Mouse (Mus musculus) heart, postnatal 0 days (tissue): ENCODE data around the gene Olfr1459. TPM values are rescaled to one million over a fixed set of nuclear protein-coding genes. Genes with fewer than 3 reads are reported as not detected.

Source experiments
- ATAC-seq: fragments of 200-750 bp; cut with Nextera tagmentation; 2 replicates; pipeline ENCODE4 v1.8.0; 2017; ENCODE audit warnings: low read depth, moderate number of reproducible peaks, moderate library complexity; ENCODE audit not compliant: insufficient read depth
- DNase-seq: peaks from one replicate; pipeline ENCODE4 v3.0.0-alpha.2; 2016; ENCODE audit warnings: low spot score
- H3K27ac ChIP-seq: fragments of 300-500 bp; sonication (generic); 2 replicates; pipeline ENCODE4 v1.5.1; 2014; ENCODE audit warnings: low read depth, mild to moderate bottlenecking
- H3K27me3 ChIP-seq: fragments of 300-500 bp; sonication (generic); 2 replicates; pipeline ENCODE4 v1.6.1; 2014; ENCODE audit warnings: low read length, mixed read lengths; ENCODE audit not compliant: control insufficient read depth, insufficient read depth
- H3K36me3 ChIP-seq: fragments of 300-500 bp; sonication (generic); replicated peaks from 2 replicates; pipeline ENCODE4 v1.6.1; 2014; ENCODE audit warnings: low read length, mixed read lengths; ENCODE audit not compliant: control insufficient read depth, insufficient read depth
- H3K4me1 ChIP-seq: fragments of 300-500 bp; sonication (generic); 2 replicates; pipeline ENCODE4 v1.6.1; 2014; ENCODE audit warnings: antibody characterized with exemption; ENCODE audit not compliant: control insufficient read depth, insufficient read depth
- H3K4me2 ChIP-seq: fragments of 300-500 bp; sonication (generic); 2 replicates; pipeline ENCODE4 v1.6.1; 2014; ENCODE audit warnings: low read depth, mild to moderate bottlenecking, low read length, moderate library complexity
- H3K4me3 ChIP-seq: fragments of 300-500 bp; sonication (generic); 2 replicates; pipeline ENCODE4 v1.5.1; 2014; ENCODE audit warnings: low read depth, low read length
- H3K9ac ChIP-seq: fragments of 300-500 bp; sonication (generic); replicated peaks from 2 replicates; pipeline ENCODE4 v1.6.1; 2014; ENCODE audit warnings: low read depth, low read length, mixed read lengths
- H3K9me3 ChIP-seq: fragments of 300-500 bp; sonication (generic); replicated peaks from 2 replicates; pipeline ENCODE4 v1.6.1; 2016; ENCODE audit warnings: low read length; ENCODE audit not compliant: control insufficient read depth
- CTCF ChIP-seq: IDR thresholded peaks from 2 replicates; pipeline ENCODE4 v1.5.1; 2016; ENCODE audit warnings: antibody characterized with exemption, control low read depth, low read depth
- EP300 ChIP-seq: IDR thresholded peaks from 2 replicates; pipeline ENCODE4 v1.6.1; 2016; ENCODE audit warnings: antibody characterized with exemption, low read depth
- WGBS: fragments of 180-500 bp; shearing (Covaris S2); extraction: QIAGEN DNeasy Blood & Tissue Kit; methylation state at CpG from one replicate; pipeline ENCODE4 v1.1.7; 2014; 5-methylcytosine and 5-hydroxymethylcytosine counted together
- polyA plus RNA-seq: library from polyadenylated mRNA; unstranded; fragments of >200 nt; fragmentation: Nextera tagmentation; extraction: Ambion mirVana; gene quantifications from 2 replicates; pipeline ENCODE4 v1.2.1, GENCODE M21; 2015
- total RNA-seq: library from RNA; depleted of rRNA; stranded (reverse); fragments of >200 nt; gene quantifications from 2 replicates; pipeline ENCODE4 v1.2.3, GENCODE M21; 2014; ENCODE audit warnings: low replicate concordance; rRNA removed

Gene Olfr1459
- total RNA-seq (not detected in 2 replicates), polyA plus RNA-seq (not detected in 2 replicates)

DNA sequence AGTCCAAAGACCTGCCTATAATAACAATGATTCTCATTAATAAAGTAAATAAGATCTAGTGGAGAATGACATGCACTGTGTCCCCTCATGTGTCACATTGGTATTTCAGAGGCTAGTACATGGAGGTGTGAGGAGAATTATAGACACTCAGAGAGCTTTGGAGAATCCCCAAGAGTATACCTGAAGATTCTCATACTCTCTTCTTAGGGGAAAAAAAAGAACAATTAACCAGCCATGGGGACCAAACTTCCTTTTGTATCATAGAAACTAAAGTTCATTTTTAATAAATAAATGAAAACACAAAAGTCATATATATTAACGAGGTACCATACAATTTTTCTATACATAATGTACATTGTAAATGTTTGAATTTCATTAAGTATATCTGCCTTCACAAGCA lies at the start of gene Olfr1459:
Gene Olfr1459 (minus strand): TSS at position 101 of the 400 bp plus-strand sequence.
- DNase-seq, result no peak
- no peak for TF ChIP-seq CTCF
- no peak for TF ChIP-seq EP300
- H3K9ac ChIP-seq, result no peak within 1 kb of the TSS
- no peak for ATAC-seq
- H3K4me1 ChIP-seq, result no peaks in the 10 kb centered on the region
- H3K4me2 ChIP-seq, result no peak within 1 kb of the TSS
- H3K27me3 ChIP-seq, result no peaks in the 10 kb centered on the region
- 61% methylated on average over 1 of the region's 1 CpGs for WGBS
- no peaks in the 10 kb centered on the region for H3K36me3 ChIP-seq
- H3K4me3 ChIP-seq, result no peak within 1 kb of the TSS
- H3K27ac ChIP-seq, result no peak within 1 kb of the TSS
- H3K9me3 ChIP-seq, result no peaks in the 10 kb centered on the region; the same call in 1 of the 2 replicates

DNA sequence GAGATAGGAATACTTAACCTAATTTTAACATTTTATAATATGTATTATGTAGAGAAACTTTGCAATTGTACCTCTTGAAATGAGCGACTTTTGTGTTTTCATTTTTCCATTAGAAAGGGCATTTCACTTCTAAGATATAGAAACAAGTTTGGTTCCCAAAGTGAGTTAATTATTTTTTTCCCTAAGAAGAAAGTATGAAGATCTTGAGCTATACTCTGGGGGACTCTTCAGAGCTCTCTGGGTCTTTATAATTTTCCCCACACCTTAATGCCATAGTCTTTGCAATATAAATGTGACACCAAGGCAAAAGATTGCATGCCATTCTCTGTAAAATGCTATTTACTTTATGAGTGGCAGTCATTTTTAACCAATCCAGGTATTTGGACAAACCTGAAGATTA lies 36.1 kb upstream of the Olfr1459 start, which contains the start of gene Olfr1462:
Gene Olfr1462 (plus strand): TSS at position 301 of the 400 bp plus-strand sequence.
- TF ChIP-seq EP300 (no peak), CTCF (no peak)
- Histone ChIP-seq H3K27me3 (no peaks in the 10 kb centered on the region), H3K9me3 (0 out of 2 replicates have a peak, but pooled peaks cover 5% of the 10 kb centered on the region), H3K4me3 (no peak within 1 kb of the TSS), H3K4me1 (no peaks in the 10 kb centered on the region), H3K4me2 (no peak within 1 kb of the TSS), H3K27ac (no peak within 1 kb of the TSS), H3K36me3 (no peaks in the 10 kb centered on the region), H3K9ac (no peak within 1 kb of the TSS)
- DNase-seq, result no peak
- no peak for ATAC-seq
- 63% methylated on average over 1 of the region's 1 CpGs for WGBS

DNA sequence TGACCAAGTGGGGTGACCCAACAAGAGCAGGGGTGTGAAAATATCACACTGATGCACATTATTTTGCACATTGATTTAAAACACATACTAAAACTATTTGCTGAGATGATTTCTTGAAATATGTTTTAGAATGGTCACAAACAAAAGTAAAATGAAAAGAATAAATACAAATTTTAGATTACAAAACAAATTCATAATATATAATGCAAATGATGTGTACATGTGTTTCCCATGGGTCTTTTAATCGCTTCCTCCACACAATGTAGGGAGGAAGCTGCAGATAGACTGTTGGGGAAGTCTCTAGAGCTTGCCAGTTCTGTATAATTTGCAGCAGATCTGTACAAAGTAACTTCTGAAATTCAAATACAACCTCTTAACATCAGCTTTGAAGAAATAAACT lies 13.4 kb upstream of the Olfr1459 start, which contains the start of gene Olfr1461:
Gene Olfr1461 (plus strand): TSS at position 301 of the 400 bp plus-strand sequence.
- no peak within 1 kb of the TSS for H3K4me2 ChIP-seq
- no peak for DNase-seq
- TF ChIP-seq CTCF (no peak), EP300 (no peak)
- H3K9me3 ChIP-seq, result no peaks in the 10 kb centered on the region
- no peak within 1 kb of the TSS for H3K9ac ChIP-seq
- H3K27me3 ChIP-seq, result no peaks in the 10 kb centered on the region
- H3K36me3 ChIP-seq, result no peaks in the 10 kb centered on the region
- no peak within 1 kb of the TSS for H3K4me3 ChIP-seq
- 37% methylated on average over 1 of the region's 1 CpGs for WGBS
- ATAC-seq, result no peak
- no peaks in the 10 kb centered on the region for H3K4me1 ChIP-seq
- H3K27ac ChIP-seq, result no peak within 1 kb of the TSS

DNA sequence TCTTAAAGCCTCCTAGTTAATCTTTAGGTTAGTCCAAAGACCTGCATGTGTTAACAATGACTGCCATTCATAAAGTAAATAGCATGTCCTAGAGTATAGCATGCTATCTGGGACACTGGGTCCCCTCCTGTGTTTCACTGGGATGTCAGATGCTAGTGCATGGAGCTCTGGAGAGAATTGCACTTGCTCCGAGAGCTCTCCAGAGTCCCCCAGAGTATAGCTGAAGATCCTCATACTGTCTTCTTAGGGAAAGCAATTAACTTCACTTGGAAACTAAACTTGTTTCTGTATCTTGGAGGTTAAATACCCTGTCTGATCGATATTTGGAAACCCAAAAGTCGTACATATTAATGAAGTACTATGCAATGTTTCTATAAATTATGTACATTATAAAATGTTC lies 42.7 kb downstream of the Olfr1459 start, which contains the start of gene Olfr1458:
Gene Olfr1458 (minus strand): TSS at position 101 of the 400 bp plus-strand sequence.
- Histone ChIP-seq H3K4me1 (no peaks in the 10 kb centered on the region), H3K4me2 (no peak within 1 kb of the TSS), H3K4me3 (no peak within 1 kb of the TSS), H3K36me3 (no peaks in the 10 kb centered on the region), H3K9me3 (no peaks in the 10 kb centered on the region), H3K27me3 (no peaks in the 10 kb centered on the region), H3K9ac (no peak within 1 kb of the TSS), H3K27ac (no peak within 1 kb of the TSS)
- WGBS, result 57% methylated on average over 3 of the region's 3 CpGs
- TF ChIP-seq EP300, result no peak
- no peak for TF ChIP-seq CTCF
- DNase-seq, result no peak
- ATAC-seq, result no peak

DNA sequence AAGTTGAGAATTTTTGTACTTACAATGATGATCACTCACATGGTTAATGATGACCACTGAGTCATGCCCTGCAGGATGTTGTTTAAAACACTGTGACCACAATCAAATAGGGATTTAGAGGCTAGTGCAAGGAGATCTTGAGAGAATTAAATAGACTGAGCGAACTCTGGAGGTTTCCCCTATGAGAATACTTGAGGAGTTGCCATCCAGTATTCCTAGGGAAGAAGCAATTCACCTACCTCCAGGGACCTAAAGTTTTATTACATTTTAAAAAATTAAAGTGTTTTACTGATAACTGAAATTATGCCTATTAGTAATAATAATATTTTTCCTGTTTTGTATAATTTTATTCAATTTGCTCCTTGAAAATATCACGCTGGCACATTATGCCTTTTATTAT lies 51.6 kb downstream of the Olfr1459 start, which contains the start of gene Olfr1457:
Gene Olfr1457 (minus strand): TSS at position 101 of the 400 bp plus-strand sequence.
- 53% methylated on average over 2 of the region's 2 CpGs for WGBS
- no peak for TF ChIP-seq EP300
- no peak for TF ChIP-seq CTCF
- no peak within 1 kb of the TSS for H3K9ac ChIP-seq
- H3K36me3 ChIP-seq, result no peaks in the 10 kb centered on the region
- no peak for ATAC-seq
- no peaks in the 10 kb centered on the region for H3K27me3 ChIP-seq
- DNase-seq, result no peak
- H3K4me2 ChIP-seq, result no peak within 1 kb of the TSS
- no peaks in the 10 kb centered on the region for H3K4me1 ChIP-seq
- H3K27ac ChIP-seq, result no peak within 1 kb of the TSS
- no peak within 1 kb of the TSS for H3K4me3 ChIP-seq
- 0 out of 2 replicates have a peak, but pooled peaks cover 4% of the 10 kb centered on the region for H3K9me3 ChIP-seq

DNA sequence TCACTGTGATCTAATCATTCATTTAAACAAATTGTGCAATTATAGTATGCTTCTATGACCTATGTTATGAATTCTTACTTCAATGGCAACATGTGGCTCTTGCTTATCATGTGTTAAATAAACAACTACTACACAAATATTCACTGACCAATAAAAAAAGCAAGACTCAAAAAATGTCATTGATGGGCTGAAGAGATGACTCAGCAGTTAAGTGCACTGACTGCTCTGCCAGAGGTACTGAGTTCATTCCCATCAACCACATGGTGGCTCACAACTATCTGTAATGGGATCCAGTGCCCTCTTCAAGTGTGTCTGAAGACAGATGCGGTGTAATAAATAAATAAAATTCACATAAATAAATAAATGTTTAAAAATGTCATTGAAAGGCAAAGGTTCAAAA lies 55.4 kb downstream of the Olfr1459 start:
- Histone ChIP-seq H3K4me1 (no peaks in the 10 kb centered on the region), H3K4me3 (no peak overlapping the region), H3K4me2 (no peak overlapping the region), H3K36me3 (no peaks in the 10 kb centered on the region), H3K9ac (no peak overlapping the region), H3K9me3 (peaks cover 16% of the 10 kb centered on the region; the same call in 1 of the 2 replicates), H3K27me3 (no peaks in the 10 kb centered on the region), H3K27ac (no peak overlapping the region)
- WGBS, result 59% methylated on average over 1 of the region's 1 CpGs
- ATAC-seq, result no peak
- no peak for DNase-seq
- TF ChIP-seq EP300, result no peak
- no peak for TF ChIP-seq CTCF

Other genes starting within 250 kb of the Olfr1459 start
- gene Olfr1447, start 245.8 kb downstream of the Olfr1459 start, total RNA-seq, result not detected in 2 replicates
- not detected in 2 replicates for gene Olfr1447, start 245.8 kb downstream of the Olfr1459 start, polyA plus RNA-seq
- gene Olfr1448, start 225.1 kb downstream of the Olfr1459 start, total RNA-seq, result not detected in 2 replicates
- not detected in 2 replicates for gene Olfr1448, start 225.1 kb downstream of the Olfr1459 start, polyA plus RNA-seq
- not detected in 2 replicates for gene Olfr1449, start 218.7 kb downstream of the Olfr1459 start, total RNA-seq
- not detected in 2 replicates for gene Olfr1449, start 218.7 kb downstream of the Olfr1459 start, polyA plus RNA-seq
- not detected in 2 replicates for gene Olfr1450, start 199.3 kb downstream of the Olfr1459 start, total RNA-seq
- not detected in 2 replicates for gene Olfr1450, start 199.3 kb downstream of the Olfr1459 start, polyA plus RNA-seq
- not detected in 2 replicates for gene Olfr1451, start 154.5 kb downstream of the Olfr1459 start, total RNA-seq
- gene Olfr1451, start 154.5 kb downstream of the Olfr1459 start, polyA plus RNA-seq, result not detected in 2 replicates
- gene Olfr1453, start 121.2 kb downstream of the Olfr1459 start, total RNA-seq, result not detected in 2 replicates
- not detected in 2 replicates for gene Olfr1453, start 121.2 kb downstream of the Olfr1459 start, polyA plus RNA-seq
- gene Olfr1454, start 88.9 kb downstream of the Olfr1459 start, total RNA-seq, result not detected in 2 replicates
- gene Olfr1454, start 88.9 kb downstream of the Olfr1459 start, polyA plus RNA-seq, result not detected in 2 replicates
- not detected in 2 replicates for gene Olfr1457, start 51.7 kb downstream of the Olfr1459 start, total RNA-seq
- gene Olfr1457, start 51.7 kb downstream of the Olfr1459 start, polyA plus RNA-seq, result not detected in 2 replicates
- not detected in 2 replicates for gene Olfr1458, start 42.8 kb downstream of the Olfr1459 start, total RNA-seq
- not detected in 2 replicates for gene Olfr1458, start 42.8 kb downstream of the Olfr1459 start, polyA plus RNA-seq
- gene Olfr1461, start 13.5 kb upstream of the Olfr1459 start, total RNA-seq, result not detected in 2 replicates
- not detected in 2 replicates for gene Olfr1461, start 13.5 kb upstream of the Olfr1459 start, polyA plus RNA-seq
- not detected in 2 replicates for gene Olfr1462, start 36.2 kb upstream of the Olfr1459 start, total RNA-seq
- gene Olfr1462, start 36.2 kb upstream of the Olfr1459 start, polyA plus RNA-seq, result not detected in 2 replicates
- not detected in 2 replicates for gene Olfr1463, start 81.8 kb upstream of the Olfr1459 start, total RNA-seq
- not detected in 2 replicates for gene Olfr1463, start 81.8 kb upstream of the Olfr1459 start, polyA plus RNA-seq
- not detected in 2 replicates for gene Olfr1465, start 166.0 kb upstream of the Olfr1459 start, total RNA-seq
- gene Olfr1465, start 166.0 kb upstream of the Olfr1459 start, polyA plus RNA-seq, result not detected in 2 replicates
- not detected in 2 replicates for gene Olfr1466, start 189.3 kb upstream of the Olfr1459 start, total RNA-seq
- gene Olfr1466, start 189.3 kb upstream of the Olfr1459 start, polyA plus RNA-seq, result not detected in 2 replicates
- gene Olfr1467, start 212.7 kb upstream of the Olfr1459 start, total RNA-seq, result not detected in 2 replicates
- not detected in 2 replicates for gene Olfr1467, start 212.7 kb upstream of the Olfr1459 start, polyA plus RNA-seq